Mouse (Mus musculus) embryo, embryonic 11.5 days (tissue): Measurements from ENCODE around the gene Lzts2.

Experiments used
- DNase-seq: peaks from one replicate; pipeline ENCODE4 v3.0.0-alpha.2; 2012; ENCODE audit warnings: low read depth, low spot score

Gene Lzts2

DNA sequence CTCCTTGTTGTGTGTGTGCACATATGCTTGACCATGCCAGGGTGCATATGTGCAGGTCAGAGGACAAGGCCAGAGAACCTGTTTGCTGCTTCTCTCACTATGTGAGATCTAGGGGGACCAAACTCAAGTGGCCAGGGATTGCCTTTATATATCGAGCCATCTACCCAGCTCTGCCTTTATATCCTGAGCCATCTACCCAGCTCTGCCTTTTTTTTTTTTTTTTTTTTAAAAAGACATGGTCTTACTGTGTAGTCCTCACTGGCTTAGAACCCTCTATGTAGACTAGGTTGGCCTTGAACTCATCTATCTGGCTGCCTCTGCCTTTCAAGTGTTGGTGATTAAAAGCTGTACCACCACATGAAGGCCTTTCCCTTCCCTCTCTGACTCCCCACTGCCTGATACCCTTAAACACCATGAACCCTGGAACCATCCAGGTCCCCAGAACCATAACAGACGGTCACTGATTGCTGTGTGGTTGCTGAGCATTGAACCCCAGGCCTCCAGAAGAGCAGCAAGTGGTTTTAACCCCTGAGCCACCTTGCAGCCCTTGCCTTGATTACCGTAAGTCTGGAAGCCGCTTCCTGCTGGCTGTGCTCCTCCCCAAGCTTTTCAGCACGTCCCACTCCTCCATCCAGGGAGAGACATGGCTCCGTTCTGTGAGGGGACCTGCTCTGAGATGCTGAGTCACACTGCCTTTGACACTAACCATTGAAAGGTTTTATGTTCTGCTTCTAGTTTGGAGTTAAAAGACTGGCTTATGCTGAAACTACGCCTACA, 10.3 kb upstream of the Lzts2 start:
- no peak for DNase-seq

DNA sequence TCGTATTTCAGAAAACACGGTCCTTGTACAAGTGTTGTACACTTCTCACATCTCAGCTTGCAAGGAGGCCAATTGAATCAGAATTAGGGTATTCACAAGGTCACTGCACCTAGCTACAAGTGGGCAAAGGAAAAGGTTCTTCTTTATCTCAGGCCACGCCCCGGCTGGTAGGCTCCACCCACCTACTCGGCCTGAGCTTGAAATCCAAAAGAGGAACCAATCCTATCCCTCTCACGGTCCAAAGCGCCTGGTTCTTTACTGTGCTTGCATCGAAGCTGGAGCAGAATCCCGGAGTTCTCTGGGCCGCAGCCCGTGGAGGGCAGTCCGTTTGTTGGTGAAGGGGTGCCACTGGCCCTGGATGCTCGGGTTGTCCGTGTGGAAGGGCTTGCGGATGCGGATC, 8.8 kb upstream of the Lzts2 start, which contains the start of gene Twnk:
Gene Twnk (plus strand): TSS at position 220 of the 400 bp plus-strand sequence.
- DNase-seq: no peak

- peak; percentile 85 for DNase-seq
These were observed 8.1 kb upstream of the Lzts2 start, which contains the start of gene Mrpl43 for GRCm38 (mm10) chr19:45005957-45006712. Mrpl43 (minus strand) TSS chr19:45006442.

DNA sequence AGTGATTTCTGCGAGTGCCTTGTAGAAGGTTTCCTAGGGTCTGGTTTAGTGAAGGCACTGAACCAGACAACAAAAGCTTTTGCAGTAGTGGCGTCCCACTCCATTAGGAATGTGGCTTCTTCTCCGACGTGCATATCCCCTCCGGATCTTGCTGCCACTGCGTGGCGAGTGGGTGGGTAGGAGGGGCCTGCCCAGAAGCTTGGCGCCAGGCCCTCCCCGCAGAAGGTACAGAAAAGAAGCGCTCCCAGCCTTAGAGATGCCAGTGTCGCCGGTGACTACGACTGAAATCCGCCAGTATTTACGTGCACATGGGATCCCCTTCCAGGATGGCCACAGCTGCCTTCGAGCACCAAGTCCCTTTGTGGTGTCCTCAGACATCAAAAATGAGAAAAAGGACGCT, 7.2 kb upstream of the Lzts2 start:
- DNase-seq: no peak

GRCm38 (mm10) chr19:45007425-45008191, 6.6 kb upstream of the Lzts2 start:
- DNase-seq: no peak

DNA sequence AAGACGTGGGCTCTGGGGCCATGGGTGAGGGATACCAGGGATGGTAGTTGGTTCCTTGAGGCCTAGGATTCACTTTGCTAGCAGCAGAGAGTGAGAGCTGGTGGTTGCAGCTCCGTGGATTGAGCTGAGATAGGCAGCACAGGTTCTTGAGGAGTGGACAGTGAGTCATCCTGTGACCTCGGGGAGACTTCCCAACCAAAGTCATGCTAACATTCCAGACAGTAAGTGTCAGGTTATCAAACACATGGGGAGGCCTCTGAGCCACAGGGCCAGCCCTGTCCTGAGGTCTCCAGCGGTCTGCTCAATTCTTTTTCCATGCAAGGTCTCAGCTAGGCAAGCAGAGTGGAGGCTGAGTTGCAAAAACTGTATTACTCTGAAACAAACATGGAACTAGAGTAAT, 3.6 kb upstream of the Lzts2 start:
- DNase-seq: no peak

DNA sequence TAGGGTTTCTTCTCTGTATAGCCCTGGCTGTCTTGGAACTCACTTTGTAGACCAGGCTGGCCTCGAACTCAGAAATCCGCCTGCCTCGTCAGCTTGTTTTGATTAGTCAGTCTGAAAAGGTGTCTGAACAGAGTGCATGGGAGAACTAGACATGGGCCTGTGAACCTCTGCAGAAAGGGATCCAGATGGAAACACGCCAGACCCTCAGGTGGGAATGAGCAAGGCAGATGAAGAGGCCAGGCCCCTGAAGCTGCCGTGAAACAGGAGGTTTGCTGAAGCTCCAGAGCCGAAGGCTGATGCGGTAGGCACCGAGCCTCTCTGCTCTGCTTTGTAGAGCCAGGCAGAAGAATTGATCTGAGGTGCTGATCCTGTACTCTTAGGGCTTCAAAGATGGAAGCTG, 2.0 kb upstream of the Lzts2 start:
- DNase-seq: no peak

GRCm38 (mm10) chr19:45012636-45013035, 1.6 kb upstream of the Lzts2 start:
- DNase-seq: no peak

- no peak for DNase-seq
These were observed 511 bp upstream of the Lzts2 start for GRCm38 (mm10) chr19:45013581-45014225.

GRCm38 (mm10) chr19:45014981-45015402, 778 bp downstream of the Lzts2 start:
- no peak for DNase-seq

DNA sequence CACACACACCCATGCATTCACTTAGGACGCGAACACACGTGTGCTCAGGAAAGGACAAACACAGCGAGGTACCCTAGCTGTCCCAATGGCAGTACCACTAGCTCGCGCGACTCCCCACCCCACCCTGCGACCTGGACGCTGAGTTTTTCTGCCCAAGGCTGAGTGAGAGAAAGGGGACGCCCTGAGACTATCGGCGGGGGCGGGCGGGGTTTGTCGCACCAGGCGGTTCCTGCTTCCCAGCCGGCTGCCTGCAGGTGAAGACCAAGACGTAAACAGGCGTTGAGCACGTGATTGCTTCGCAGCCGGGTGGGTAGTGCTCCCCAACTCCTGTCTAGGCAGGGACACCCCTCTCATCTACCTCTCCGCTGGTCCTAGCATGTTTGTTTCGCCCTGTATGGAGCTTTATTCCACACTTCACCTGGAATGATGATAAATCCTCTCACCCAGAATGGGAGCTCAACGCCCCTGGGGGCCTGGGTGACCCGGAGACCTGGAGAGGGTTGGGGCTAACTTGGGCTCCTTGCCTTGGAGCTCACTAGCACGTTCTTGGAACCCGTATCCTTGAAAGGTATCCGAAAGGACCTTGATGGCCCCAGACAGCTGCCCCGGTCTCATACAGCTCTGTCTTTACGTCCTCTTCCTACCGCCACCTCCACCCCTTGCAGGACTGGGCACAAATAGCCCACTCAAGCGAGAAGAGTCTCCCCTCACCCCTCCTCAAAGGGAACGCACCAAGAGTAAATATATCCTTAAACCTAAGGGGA, 1.5 kb downstream of the Lzts2 start:
- DNase-seq: no peak

DNA sequence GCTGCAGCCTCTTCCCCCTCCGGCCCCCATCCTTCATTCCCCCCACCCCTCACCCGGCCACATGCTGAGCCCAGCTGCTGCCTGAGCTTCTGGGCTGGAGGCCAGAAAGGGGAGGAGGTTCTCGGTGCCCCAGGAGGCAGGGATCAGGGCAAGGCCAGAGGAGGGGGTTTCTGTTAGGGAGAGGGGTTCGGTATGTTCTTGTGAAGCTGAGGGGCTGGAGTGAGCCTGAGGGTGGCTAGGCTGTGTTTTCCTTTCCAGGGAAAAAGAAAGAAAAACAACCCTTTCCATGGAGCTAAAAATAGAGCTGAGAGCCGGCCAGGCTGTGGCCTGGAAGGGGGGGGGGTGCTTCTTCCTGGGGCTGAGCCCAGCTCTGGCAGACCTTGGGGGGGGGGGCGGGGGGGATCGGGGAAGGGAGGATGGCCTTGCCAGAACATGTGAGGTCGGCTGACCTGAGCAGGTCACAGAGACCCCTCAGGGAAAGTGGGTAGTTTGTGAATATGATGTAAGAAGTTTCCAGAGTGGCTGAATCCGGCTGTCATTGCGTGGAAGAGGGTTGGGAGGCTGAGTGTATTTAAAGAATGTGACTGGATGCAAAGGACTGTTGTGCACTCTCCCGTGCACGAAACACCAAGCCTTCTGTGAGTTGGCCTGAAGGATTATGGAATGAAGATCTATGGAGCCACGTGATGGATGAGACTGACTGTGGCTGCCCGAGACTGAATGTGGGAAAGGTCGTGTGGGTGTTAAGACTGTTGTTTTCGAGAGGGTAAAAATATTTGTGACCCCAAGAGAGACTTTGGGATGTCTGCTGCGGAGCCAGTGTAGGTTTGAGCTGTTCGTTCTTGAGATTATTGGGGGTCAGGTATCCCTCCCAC, 2.4 kb downstream of the Lzts2 start:
- peak; percentile 59 for DNase-seq

DNA sequence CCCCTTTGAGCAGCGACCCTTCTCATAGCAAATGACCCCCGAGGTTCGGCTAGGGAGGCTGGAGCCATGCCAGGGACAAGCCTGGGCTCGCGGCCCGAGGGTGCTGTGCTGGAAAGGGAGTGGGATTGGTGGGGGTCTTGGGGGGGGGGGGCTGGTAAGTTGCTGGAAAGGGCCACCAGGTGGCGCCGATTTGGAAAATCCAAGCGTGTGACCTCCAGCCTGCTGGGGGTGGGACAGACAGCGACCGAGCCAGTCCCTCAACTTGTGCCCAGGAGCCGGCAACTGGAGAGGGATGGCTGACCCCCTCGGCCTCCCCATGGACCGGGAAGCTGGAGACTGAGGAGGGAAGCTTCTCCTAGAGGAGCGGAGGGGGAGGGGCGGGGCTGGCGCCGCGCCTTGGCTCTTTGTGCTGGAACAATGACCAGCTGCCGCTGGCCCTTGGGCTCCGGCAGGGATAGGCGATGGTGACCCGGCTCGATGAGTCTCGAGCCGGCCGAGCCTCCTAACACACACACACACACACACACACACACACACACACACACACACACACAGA, 3.1 kb downstream of the Lzts2 start:
- DNase-seq: peak; percentile 76

- DNase-seq: peak; percentile 72
These were observed 3.7 kb downstream of the Lzts2 start for GRCm38 (mm10) chr19:45017909-45018308.

DNA sequence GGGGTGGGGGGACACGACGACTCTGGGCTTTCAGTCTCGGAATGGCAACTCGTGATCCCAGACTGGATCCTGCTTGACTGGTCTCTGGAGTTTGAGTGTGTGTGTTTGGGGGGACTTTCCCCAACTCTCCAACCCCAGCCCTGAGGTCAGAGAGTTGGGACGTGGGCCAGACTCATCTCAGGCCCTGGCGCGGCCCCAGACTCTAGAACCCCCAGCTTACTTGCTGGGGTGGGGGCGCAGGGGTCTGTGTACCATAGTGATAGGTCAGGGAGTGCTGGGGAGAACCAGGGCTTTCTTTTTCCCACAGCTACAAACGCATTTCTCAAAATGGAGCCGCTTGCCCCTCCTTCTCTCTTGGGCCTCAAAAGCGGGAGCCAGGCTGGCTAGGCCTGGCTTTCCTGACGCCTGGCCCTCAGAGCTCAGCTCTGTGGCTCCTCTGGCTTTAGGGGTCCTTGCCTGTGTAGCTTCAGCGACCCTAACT, 4.2 kb downstream of the Lzts2 start:
- DNase-seq: no peak

DNA sequence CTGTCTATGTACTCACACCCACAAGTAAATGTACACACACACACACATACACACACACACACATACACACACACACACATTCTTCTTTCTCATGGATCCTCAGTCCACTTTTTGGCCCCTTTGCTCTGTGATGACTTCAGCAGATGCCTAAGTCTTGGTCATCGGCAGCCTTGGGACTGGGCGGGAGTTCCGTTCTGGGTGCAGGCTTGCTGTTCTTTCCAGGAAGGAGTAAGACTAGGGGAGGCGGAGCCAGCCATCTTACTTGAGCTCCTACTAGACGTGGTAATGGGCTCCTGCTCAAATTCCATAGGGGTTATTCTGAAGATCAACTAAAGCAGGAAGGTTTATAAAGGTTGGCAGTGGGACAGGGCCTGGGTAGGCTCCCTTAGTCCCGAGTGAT, 6.1 kb downstream of the Lzts2 start:
- DNase-seq: no peak

DNA sequence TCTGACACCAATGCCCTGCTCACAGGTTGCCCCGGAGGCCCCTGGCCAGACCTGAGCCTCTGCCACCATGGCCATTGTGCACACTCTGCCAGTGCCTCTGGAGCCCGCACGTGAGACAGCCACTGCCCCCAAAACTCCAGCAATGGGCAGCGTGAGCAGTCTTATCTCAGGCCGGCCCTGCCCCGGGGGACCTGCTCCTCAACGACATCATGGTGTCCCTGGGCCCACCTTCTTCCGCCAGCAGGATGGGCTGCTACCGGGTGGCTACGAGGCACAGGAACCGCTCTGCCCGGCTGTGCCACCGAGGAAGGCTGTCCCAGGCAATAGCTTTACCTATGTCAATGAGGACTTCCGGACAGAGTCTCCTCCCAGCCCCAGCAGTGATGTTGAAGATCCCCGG, 7.1 kb downstream of the Lzts2 start:
- no peak for DNase-seq

DNA sequence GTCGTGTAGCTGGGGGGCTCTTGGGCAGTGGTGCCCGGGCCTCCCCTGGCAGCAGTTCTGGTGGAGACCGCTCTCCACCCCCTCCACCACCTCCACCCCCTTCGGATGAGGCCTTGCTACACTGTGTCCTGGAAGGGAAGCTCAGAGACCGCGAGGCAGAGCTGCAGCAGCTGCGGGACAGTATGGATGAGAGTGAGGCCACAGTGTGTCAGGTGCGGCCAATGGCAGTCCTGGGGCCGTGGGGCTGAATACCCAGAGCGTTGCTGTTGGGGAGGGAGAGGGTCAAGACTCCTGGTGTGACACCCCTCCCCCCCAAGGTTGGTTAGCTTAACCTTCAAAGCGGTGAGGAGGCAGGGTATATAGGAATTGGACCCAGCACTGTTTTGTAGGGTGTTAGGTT, 9.8 kb downstream of the Lzts2 start:
- DNase-seq: no peak

GRCm38 (mm10) chr19:45024775-45025174, 10.6 kb downstream of the Lzts2 start:
- DNase-seq: no peak
